Mouse (Mus musculus) heart, embryonic 13.5 days (tissue): ENCODE data around the gene Unc79. TPM values are rescaled to one million over a fixed set of nuclear protein-coding genes. Genes with fewer than 3 reads are reported as not detected.

Experiments
- ATAC-seq: fragments of 200-750 bp; cut with Nextera tagmentation; 2 replicates; pipeline ENCODE4 v1.8.0; 2017; ENCODE audit warnings: moderate TSS enrichment; ENCODE audit not compliant: insufficient number of reproducible peaks, low FRiP score, low TSS enrichment; ENCODE audit errors: extremely low read depth
- H3K27ac ChIP-seq: fragments of 300-500 bp; sonication (generic); replicated peaks from 2 replicates; pipeline ENCODE4 v1.5.1; 2015; ENCODE audit warnings: moderate library complexity, mild to moderate bottlenecking, inconsistent platforms
- H3K27me3 ChIP-seq: fragments of 300-500 bp; sonication (generic); replicated peaks from 2 replicates; pipeline ENCODE4 v1.6.1; 2015; ENCODE audit warnings: mild to moderate bottlenecking, inconsistent platforms
- H3K36me3 ChIP-seq: fragments of 300-500 bp; sonication (generic); 2 replicates; pipeline ENCODE4 v1.6.1; 2015; ENCODE audit warnings: mild to moderate bottlenecking, inconsistent platforms
- H3K4me1 ChIP-seq: fragments of 300-500 bp; sonication (generic); 2 replicates; pipeline ENCODE4 v1.6.1; 2015; ENCODE audit warnings: inconsistent platforms
- H3K4me2 ChIP-seq: fragments of 300-500 bp; sonication (generic); 2 replicates; pipeline ENCODE4 v1.6.1; 2015; ENCODE audit warnings: inconsistent platforms, mild to moderate bottlenecking, moderate library complexity
- H3K4me3 ChIP-seq: fragments of 300-500 bp; sonication (generic); 2 replicates; pipeline ENCODE4 v1.5.1; 2015; ENCODE audit warnings: moderate library complexity, mild to moderate bottlenecking, inconsistent platforms
- H3K9ac ChIP-seq: fragments of 300-500 bp; sonication (generic); 2 replicates; pipeline ENCODE4 v1.6.1; 2015; ENCODE audit warnings: inconsistent platforms, mild to moderate bottlenecking, moderate library complexity
- H3K9me3 ChIP-seq: fragments of 300-500 bp; sonication (generic); 2 replicates; pipeline ENCODE4 v1.6.1; 2016; ENCODE audit warnings: inconsistent platforms
- WGBS: fragments of 180-500 bp; shearing (Covaris S2); methylation state at CpG from one replicate; pipeline ENCODE4 v1.1.7; 2015; ENCODE audit warnings: mixed read lengths; 5-methylcytosine and 5-hydroxymethylcytosine counted together
- polyA plus RNA-seq: library from polyadenylated mRNA; unstranded; fragments of >200 nt; fragmentation: Nextera tagmentation; extraction: Ambion mirVana; gene quantifications from 2 replicates; pipeline ENCODE4 v1.2.1, GENCODE M21; 2015

Gene Unc79
- polyA plus RNA-seq, 1 experiment from 2014 or later, result 0.01 TPM

- H3K4me3 ChIP-seq, result no peak overlapping the region
- H3K4me1 ChIP-seq, result no peaks in the 10 kb centered on the region
- no peaks in the 10 kb centered on the region for H3K27me3 ChIP-seq
- no peak overlapping the region for H3K9ac ChIP-seq
- H3K27ac ChIP-seq, result no peak overlapping the region
- no peak for ATAC-seq
- no peaks in the 10 kb centered on the region for H3K36me3 ChIP-seq
- H3K9me3 ChIP-seq, result no peaks in the 10 kb centered on the region
- no peak overlapping the region for H3K4me2 ChIP-seq
- WGBS, result 79% methylated on average over 7 of the region's 7 CpGs
Measured at GRCm38 (mm10) chr12:102960051-102960775, 11.6 kb downstream of the Unc79 start.

- no peaks in the 10 kb centered on the region for H3K36me3 ChIP-seq
- H3K4me1 ChIP-seq, result no peaks in the 10 kb centered on the region
- no peaks in the 10 kb centered on the region for H3K9me3 ChIP-seq
- H3K27me3 ChIP-seq, result no peaks in the 10 kb centered on the region
- H3K4me2 ChIP-seq, result no peak overlapping the region
- 50% methylated on average over 3 of the region's 3 CpGs for WGBS
- H3K4me3 ChIP-seq, result no peak overlapping the region
- ATAC-seq, result no peak
- no peak overlapping the region for H3K27ac ChIP-seq
- no peak overlapping the region for H3K9ac ChIP-seq
Measured at GRCm38 (mm10) chr12:102961066-102961465, 12.4 kb downstream of the Unc79 start.

DNA sequence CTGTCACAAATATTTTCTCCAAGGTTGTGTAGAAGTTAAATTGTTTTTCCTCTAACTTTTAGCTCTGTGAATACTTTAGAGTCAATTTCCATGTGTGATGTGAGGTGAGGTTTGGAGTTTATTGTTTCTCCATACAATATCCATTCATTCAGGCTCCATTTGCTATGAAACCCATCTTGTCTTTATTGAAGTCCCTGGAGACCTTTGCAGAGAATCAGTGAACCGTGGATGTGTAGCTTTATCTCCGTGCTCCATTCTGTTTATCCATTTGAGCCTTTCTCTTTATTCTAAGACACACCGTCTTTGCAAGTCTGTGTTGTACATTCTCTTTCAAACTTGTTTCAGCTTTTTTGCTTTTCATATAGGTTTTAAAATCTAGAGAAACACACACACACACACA lies 15.8 kb downstream of the Unc79 start:
- no peaks in the 10 kb centered on the region for H3K9me3 ChIP-seq
- no peaks in the 10 kb centered on the region for H3K4me1 ChIP-seq
- no peaks in the 10 kb centered on the region for H3K27me3 ChIP-seq
- no peak for ATAC-seq
- H3K27ac ChIP-seq, result no peak overlapping the region
- no peak overlapping the region for H3K4me2 ChIP-seq
- no peak overlapping the region for H3K4me3 ChIP-seq
- H3K9ac ChIP-seq, result no peak overlapping the region
- WGBS, result 82% methylated on average over 3 of the region's 3 CpGs
- no peaks in the 10 kb centered on the region for H3K36me3 ChIP-seq

DNA sequence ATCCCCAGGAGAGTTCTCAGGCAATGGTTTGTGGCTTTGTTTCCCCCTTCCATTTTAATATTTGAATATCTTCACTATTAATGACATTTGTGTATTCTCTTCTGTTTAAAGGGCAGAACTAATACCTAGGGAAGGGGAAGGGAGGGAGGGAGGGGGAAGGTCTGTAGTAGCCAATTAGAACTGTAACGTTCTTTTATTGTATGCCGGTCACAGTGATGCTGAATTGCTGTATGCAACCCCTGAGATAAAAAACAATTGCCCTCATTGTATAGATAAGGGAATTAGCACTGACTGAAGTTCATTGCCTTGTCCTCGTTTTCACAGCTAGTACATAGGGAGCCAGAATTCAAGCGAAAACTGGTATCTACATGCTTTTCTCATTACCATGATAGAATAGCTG lies 31.9 kb downstream of the Unc79 start:
- Histone ChIP-seq H3K9me3 (no peaks in the 10 kb centered on the region), H3K9ac (no peak overlapping the region), H3K27ac (no peak overlapping the region), H3K4me1 (no peaks in the 10 kb centered on the region), H3K36me3 (no peaks in the 10 kb centered on the region), H3K4me3 (no peak overlapping the region), H3K27me3 (0 out of 2 replicates have a peak, but pooled peaks cover 3% of the 10 kb centered on the region), H3K4me2 (no peak overlapping the region)
- WGBS, result 52% methylated on average over 4 of the region's 4 CpGs
- no peak for ATAC-seq

DNA sequence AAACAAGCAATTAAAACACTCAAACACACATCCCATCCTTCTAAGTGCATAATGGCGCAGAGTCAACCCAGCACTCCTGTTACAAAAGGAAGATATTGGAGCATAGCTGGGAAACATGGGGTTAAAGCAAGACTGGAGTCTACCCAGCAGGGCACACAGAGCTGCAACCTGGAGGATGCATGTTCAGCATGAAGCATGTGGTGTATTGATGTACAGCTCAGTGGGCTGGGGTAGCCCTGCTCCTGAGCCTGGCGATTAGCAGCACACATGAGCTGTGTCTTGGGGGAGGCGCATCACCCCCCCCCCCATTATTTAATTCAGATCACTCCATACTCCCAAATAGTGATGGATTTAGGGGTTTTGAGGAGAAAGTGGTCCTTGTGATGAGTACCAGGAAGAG lies 32.9 kb downstream of the Unc79 start:
- Histone ChIP-seq H3K27ac (no peak overlapping the region), H3K4me3 (no peak overlapping the region), H3K9ac (no peak overlapping the region), H3K36me3 (no peaks in the 10 kb centered on the region), H3K9me3 (no peaks in the 10 kb centered on the region), H3K4me2 (no peak overlapping the region), H3K4me1 (no peaks in the 10 kb centered on the region), H3K27me3 (0 out of 2 replicates have a peak, but pooled peaks cover 3% of the 10 kb centered on the region)
- ATAC-seq, result no peak
- WGBS, result 82% methylated on average over 3 of the region's 3 CpGs

- no peaks in the 10 kb centered on the region for H3K9me3 ChIP-seq
Measured at GRCm38 (mm10) chr12:102985401-102985800, 36.7 kb downstream of the Unc79 start.

DNA sequence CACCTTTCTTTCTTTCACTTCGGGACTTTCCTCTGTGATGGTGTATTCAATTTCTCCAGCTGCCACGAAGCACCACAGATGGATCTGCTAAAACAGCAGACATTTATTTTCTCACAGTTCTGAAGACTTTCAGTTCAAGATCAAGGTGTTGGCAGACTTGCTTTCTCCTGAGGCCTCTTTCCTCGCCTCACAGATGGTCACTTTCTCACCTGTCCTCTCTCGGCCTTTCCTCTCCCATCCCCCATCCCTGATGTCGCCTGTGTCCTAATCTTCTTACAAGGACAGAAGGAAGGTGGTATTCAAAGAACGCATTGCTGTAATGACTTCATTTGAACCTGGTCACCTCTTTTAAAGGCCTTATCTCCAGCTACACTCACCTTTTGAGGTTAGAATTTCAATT lies 39.1 kb downstream of the Unc79 start:
- no peak for ATAC-seq
- Histone ChIP-seq H3K27ac (no peak overlapping the region), H3K4me1 (no peaks in the 10 kb centered on the region), H3K9ac (no peak overlapping the region), H3K4me2 (no peak overlapping the region), H3K36me3 (no peaks in the 10 kb centered on the region), H3K27me3 (no peaks in the 10 kb centered on the region), H3K4me3 (no peak overlapping the region), H3K9me3 (no peaks in the 10 kb centered on the region)
- 64% methylated on average over 6 of the region's 6 CpGs for WGBS

More at GRCm38 (mm10) chr12:102985401-102985800, 36.7 kb downstream of the Unc79 start:
- H3K4me2 ChIP-seq, result no peak overlapping the region
- no peaks in the 10 kb centered on the region for H3K4me1 ChIP-seq
- H3K9ac ChIP-seq, result no peak overlapping the region
- no peak overlapping the region for H3K27ac ChIP-seq
- no peaks in the 10 kb centered on the region for H3K36me3 ChIP-seq
- H3K4me3 ChIP-seq, result no peak overlapping the region
- no peak for ATAC-seq
- 0 out of 2 replicates have a peak, but pooled peaks cover 3% of the 10 kb centered on the region for H3K27me3 ChIP-seq

- Histone ChIP-seq H3K4me2 (no peak overlapping the region), H3K9ac (no peak overlapping the region), H3K9me3 (no peaks in the 10 kb centered on the region), H3K27ac (no peak overlapping the region), H3K27me3 (no peaks in the 10 kb centered on the region), H3K4me1 (no peaks in the 10 kb centered on the region), H3K4me3 (no peak overlapping the region), H3K36me3 (no peaks in the 10 kb centered on the region)
- no peak for ATAC-seq
- 52% methylated on average over 4 of the region's 4 CpGs for WGBS
Measured at GRCm38 (mm10) chr12:103008491-103008890, 59.8 kb downstream of the Unc79 start.

- Histone ChIP-seq H3K9me3 (no peaks in the 10 kb centered on the region), H3K4me1 (no peaks in the 10 kb centered on the region), H3K36me3 (no peaks in the 10 kb centered on the region), H3K4me3 (no peak overlapping the region), H3K9ac (no peak overlapping the region), H3K27ac (no peak overlapping the region), H3K27me3 (no peaks in the 10 kb centered on the region), H3K4me2 (no peak overlapping the region)
- no peak for ATAC-seq
- 78% methylated on average over 12 of the region's 12 CpGs for WGBS
Measured at GRCm38 (mm10) chr12:103018161-103018560, 69.5 kb downstream of the Unc79 start.

DNA sequence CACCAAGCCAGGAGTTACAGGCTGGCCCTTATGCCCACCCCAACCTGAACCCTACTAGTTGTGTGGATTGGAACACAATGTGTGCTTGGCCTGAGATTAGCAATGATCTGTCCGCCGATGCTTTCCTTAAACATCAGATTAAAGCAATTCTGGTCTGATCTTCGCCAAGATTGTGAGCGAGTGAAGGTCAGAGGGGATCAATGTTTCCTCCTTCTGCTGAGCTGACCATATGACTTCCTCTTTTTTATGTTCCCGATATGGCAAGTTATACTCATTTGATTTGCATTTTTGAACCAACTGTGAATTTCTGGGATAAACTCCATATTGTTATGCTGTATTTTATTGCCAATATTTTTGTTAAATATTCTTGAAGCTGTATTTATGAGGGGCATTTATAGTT lies 88.0 kb downstream of the Unc79 start:
- no peaks in the 10 kb centered on the region; the same call in 1 of the 2 replicates for H3K27me3 ChIP-seq
- no peak overlapping the region for H3K4me2 ChIP-seq
- WGBS, result 68% methylated on average over 5 of the region's 5 CpGs
- H3K27ac ChIP-seq, result no peak overlapping the region
- H3K9me3 ChIP-seq, result no peaks in the 10 kb centered on the region
- no peaks in the 10 kb centered on the region for H3K36me3 ChIP-seq
- peaks cover 5% of the 10 kb centered on the region for H3K4me1 ChIP-seq
- ATAC-seq, result no peak
- H3K4me3 ChIP-seq, result no peak overlapping the region
- no peak overlapping the region for H3K9ac ChIP-seq

DNA sequence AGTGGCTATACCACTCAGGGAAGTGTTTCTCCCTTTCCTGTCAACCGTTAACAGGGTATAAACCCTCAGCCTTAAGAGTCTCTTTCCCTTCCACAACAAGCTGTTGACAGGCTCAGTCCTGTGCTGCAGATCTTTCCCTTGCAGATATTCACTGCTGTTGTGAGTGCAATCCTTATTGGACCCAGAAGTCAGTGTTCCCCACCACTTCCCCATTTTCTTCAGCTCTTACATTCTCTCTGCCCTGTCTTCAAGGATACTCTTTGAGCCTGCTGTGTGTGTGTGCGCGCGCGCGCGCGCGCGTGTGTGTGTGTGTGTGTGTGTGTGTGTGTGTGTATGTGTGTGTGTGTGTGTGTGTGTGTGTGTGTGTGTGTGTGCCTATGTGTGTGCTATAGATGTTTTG lies 90.7 kb downstream of the Unc79 start:
- no peaks in the 10 kb centered on the region for H3K36me3 ChIP-seq
- no peak overlapping the region for H3K4me3 ChIP-seq
- no peak overlapping the region for H3K4me2 ChIP-seq
- no peak overlapping the region for H3K9ac ChIP-seq
- 89% methylated on average over 10 of the region's 10 CpGs for WGBS
- peaks cover 6% of the 10 kb centered on the region; the same call in 1 of the 2 replicates for H3K9me3 ChIP-seq
- no peak for ATAC-seq
- H3K27ac ChIP-seq, result no peak overlapping the region
- peaks cover 5% of the 10 kb centered on the region for H3K4me1 ChIP-seq
- no peaks in the 10 kb centered on the region; the same call in 1 of the 2 replicates for H3K27me3 ChIP-seq

GRCm38 (mm10) chr12:103040136-103040535 lies 91.5 kb downstream of the Unc79 start:
- ATAC-seq, result no peak
- Histone ChIP-seq H3K36me3 (no peaks in the 10 kb centered on the region), H3K27me3 (no peaks in the 10 kb centered on the region; the same call in 1 of the 2 replicates), H3K9me3 (peaks cover 6% of the 10 kb centered on the region; the same call in 1 of the 2 replicates), H3K4me1 (peaks cover 5% of the 10 kb centered on the region), H3K4me2 (no peak overlapping the region), H3K4me3 (no peak overlapping the region), H3K27ac (no peak overlapping the region), H3K9ac (no peak overlapping the region)
- 64% methylated on average over 2 of the region's 2 CpGs for WGBS
